Mouse (Mus musculus) frontal cortex, postnatal 14 days (tissue): Measurements from ENCODE around the gene 3110082J24Rik.

Source experiments
- DNase-seq, 2 experiments: peaks; one replicate each; pipeline ENCODE4 v3.0.0; 2022; ENCODE audit warnings: low spot score in 2 of 2

The 3110082J24Rik gene

DNA sequence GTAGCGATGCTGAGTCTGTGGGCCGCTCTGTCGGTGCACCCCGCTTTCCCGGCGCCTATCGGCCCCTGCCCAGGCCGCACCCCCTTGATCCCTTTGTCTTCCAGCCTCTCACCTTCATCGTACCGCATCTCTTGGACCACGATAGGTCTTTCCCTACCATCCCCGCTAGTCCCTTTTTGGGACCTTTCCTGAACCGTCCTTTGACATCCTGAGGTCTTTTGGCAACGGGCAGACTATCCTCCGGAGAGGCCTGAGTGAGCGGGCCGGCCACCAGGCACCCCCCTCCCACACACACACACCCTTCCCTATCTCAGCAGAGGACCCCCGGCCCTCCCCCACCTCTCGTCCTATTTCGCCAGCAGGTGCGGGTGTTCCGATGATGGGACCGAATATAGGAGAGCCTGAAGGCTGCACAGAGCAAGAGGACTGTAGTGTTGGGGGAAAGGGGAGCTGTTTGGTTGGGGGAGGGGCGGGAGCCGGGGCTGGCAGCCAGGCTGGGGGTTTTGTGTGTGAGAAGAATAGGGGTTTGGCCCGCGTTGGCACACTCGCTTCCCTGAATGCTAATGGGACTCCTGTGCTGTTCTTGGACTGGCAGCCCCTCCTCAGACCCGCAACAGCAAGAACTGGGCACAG is at the start of gene 3110082J24Rik:
3110082J24Rik (minus strand) TSS at position 419 of the 633 bp plus-strand sequence.
- DNase-seq: no peak

DNA sequence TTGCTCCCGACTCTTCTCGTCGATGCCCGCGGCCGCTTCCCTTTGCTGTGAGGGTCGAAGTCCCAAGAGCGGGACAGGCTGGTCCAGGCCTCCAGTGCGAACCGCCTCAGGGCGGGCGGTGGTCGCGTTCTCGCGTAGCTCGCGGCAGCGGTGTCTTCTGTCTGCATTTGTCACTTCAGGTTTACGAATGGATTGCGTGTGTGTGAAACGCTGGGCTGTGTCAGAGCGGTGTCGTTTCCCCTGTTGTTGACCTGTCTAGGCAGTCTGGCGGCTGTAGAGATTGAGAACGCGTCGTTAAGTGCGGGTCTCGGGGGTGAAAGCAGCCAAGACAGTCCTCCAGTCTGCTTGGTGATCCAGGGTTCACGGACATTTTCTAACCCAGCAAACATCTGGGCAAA is 49.5 kb upstream of the 3110082J24Rik start:
- no peak for DNase-seq

DNA sequence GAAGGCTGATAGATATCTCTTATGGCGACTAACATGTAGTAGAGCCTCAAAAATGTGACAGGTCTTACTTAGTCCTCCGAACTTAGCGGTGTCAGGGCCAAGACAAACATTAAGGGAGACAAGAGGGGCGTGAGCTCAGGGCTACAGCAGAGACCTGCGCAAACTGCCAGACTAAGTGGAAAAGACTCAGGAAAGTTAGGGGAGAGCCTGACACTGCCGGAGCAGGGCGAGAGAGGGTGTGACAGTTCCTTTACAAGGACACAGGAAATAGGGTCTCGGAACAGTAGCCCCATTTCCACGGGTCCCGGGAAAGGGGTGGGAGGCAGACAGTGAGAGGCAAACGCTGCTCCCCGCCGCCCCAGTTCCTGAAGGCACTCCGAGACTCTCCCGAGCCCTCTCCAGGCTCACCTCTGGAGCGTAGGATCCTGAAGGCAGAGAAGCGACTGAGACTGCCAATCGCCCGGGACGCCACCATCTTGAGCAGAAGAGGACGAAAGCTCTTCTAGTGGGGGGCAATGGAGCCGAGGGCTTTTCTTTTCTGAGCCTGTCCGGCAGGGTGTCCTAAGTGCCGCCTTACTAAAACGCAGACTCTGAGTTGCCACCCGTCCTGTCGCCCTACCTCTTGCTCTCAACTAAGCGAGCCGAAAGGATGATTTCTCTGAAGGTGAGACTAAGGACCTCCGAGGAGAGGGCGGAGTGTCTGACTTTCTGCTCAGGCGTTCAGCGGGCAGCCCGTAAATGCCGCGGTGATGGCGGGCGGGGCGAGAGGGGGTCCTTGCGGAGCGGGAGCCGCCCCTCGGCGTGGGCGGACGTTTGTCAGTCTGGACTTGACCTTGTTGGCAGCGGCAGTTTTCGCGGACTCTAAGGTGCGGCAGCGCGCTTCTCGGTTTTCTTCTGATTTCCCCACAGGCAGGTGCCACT is 48.8 kb upstream of the 3110082J24Rik start, which contains the start of the genes Hadha and Hadhb:
Hadha (minus strand) TSS at position 689 of the 921 bp plus-strand sequence.
Hadhb (plus strand) TSS at position 775 of the 921 bp plus-strand sequence.
- peak; percentile 88 to 91 for DNase-seq

- DNase-seq: no peak
Observed at GRCm38 (mm10) chr5:30154013-30154412, 48.1 kb upstream of the 3110082J24Rik start.

- DNase-seq: no peak
Observed at GRCm38 (mm10) chr5:30153222-30153621, 47.3 kb upstream of the 3110082J24Rik start.

DNA sequence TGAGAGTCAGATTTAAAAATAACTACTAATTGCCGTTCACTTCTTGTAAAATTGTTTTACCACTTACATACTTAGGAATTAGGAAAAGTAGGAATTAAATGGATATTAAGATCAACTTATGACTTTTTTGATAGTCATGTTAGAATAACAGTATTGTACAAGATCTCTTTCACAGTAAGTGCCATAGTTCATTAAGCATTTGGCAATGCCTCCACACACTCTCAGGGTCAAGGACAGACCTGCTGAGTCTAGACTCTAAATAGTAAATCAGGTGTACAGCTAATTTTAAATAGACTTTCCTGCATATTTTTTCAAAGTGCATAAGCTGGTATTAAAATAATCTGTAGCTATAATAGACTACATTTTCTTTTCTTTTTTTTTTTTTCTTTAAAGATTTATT is 46.5 kb upstream of the 3110082J24Rik start:
- no peak for DNase-seq

DNA sequence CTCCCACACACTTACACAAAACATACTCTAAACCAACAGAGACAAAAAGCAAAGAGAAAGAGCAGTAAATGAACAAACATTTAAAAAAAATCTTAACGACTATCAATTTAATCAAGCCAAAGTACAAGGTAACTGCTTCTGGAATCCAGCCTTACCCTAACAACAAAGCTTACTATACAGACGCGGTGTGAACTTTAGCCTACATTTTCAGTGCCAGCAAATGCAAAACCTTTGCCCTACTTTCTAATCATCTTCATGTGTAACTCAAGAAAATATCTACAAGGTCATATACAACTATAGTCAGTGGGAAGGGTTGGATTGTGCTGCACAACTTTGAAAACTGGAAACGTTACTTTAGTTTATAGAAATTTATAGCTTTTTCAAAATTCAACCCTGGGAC is 46.1 kb upstream of the 3110082J24Rik start:
- DNase-seq: no peak

GRCm38 (mm10) chr5:30148133-30148920 is 42.4 kb upstream of the 3110082J24Rik start:
- no peak for DNase-seq

GRCm38 (mm10) chr5:30146526-30146925 is 40.6 kb upstream of the 3110082J24Rik start:
- no peak for DNase-seq

DNA sequence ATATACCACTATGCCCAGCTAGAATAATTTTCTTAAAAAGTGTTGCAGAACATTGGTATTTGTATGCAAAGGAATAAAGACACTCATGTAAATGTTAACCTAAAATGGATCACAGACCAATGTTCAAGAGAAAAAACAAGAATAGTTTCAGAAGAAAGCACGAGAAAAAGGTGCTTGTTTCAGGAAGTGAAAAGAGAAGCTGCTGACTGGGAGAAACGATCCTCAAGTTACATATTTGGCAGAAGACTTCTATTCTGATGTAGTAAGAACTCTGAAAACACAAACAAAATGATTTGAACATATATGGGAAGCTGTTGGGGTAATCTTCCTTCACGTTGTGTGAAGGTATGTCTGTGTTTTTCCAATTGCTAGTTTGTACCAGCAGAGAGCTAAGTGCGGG is 32.3 kb upstream of the 3110082J24Rik start:
- no peak for DNase-seq

DNA sequence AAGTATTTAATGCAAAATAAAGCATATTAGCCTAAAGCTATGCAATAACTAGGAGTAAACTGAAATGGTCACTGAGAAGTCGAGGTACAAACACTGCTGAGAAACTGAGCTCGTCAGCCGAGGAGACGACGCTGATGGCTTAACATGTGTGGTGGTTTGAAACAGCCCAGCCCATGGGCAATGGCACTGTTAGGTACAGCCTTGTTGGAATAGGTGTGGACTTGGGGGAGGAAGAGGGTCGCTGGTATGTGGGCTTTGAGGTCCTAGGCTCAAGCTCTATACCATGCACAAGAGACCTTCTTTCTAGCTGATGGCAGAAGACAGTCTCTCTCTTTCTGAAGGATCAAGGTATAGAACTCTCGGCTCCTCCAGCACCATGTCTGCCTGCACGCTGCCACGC is 31.4 kb upstream of the 3110082J24Rik start:
- no peak for DNase-seq

GRCm38 (mm10) chr5:30135711-30136231 is 29.9 kb upstream of the 3110082J24Rik start:
- DNase-seq: no peak

GRCm38 (mm10) chr5:30132173-30132572 is 26.3 kb upstream of the 3110082J24Rik start:
- DNase-seq: no peak

- no peak for DNase-seq
Observed at GRCm38 (mm10) chr5:30131246-30131645, 25.4 kb upstream of the 3110082J24Rik start.

GRCm38 (mm10) chr5:30128680-30129079 is 22.8 kb upstream of the 3110082J24Rik start:
- DNase-seq: no peak

DNA sequence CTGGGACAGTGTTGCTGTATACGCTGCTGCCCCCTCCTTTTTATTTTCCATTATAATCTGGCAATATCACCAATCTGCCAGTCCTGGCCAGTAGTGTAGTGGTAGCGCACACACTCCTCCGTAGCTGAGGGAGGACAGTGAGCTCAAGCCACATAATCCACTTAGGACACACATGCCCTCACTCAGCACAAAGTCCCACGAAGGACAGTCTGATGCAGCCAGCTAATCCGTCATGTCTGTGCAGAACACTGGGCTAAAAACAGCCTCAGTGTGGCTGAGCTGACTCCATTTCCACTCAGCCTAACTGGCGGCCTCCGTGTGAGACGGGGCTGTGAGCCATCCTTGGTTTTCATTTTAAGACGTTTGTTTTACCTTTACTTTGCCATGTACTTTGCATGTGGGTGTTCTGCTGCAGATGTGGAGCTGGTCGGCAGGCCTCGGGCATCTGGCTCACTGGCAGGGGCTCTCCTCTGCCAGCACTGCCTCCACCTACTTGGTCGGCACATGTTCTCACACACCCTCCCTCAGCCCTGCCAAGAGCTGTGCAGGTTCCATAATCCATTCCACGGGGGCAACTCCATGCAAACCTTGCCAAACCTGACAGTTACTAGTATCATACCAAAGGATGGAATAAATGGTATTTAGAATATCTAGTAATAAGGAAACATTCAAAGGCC is 22.2 kb upstream of the 3110082J24Rik start:
- no peak for DNase-seq

- DNase-seq: no peak
Observed at GRCm38 (mm10) chr5:30126756-30127155, 20.9 kb upstream of the 3110082J24Rik start.

GRCm38 (mm10) chr5:30125587-30125986 is 19.7 kb upstream of the 3110082J24Rik start:
- no peak for DNase-seq

GRCm38 (mm10) chr5:30122481-30122880 is 16.6 kb upstream of the 3110082J24Rik start:
- no peak for DNase-seq

DNA sequence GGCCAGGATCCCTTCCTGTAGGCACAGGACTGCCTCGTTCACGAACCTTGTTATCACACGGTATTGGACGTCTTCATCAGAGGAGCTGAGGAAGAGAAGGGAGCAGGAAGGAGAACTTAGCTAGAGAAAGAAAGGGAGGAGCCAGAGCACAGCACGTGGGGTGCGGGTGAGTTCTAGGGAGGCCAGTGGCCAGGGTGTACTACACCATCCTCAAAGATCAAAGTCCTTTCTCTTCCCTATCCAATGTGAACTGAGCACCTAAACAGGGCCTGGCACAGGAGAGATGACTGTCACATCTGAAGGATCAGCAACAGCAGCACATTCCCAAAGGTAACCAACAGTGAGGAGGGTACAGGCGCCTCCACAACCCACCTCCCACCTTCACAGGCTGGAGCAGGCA is 14.2 kb upstream of the 3110082J24Rik start:
- DNase-seq: no peak

GRCm38 (mm10) chr5:30119163-30119562 is 13.3 kb upstream of the 3110082J24Rik start:
- no peak for DNase-seq
